Mouse (Mus musculus): ENCODE results near the gene Gm21985.
A peak's percentile ranks its signal among the peaks of the same experiment; 100 is the strongest.

Gene Gm21985

DNA sequence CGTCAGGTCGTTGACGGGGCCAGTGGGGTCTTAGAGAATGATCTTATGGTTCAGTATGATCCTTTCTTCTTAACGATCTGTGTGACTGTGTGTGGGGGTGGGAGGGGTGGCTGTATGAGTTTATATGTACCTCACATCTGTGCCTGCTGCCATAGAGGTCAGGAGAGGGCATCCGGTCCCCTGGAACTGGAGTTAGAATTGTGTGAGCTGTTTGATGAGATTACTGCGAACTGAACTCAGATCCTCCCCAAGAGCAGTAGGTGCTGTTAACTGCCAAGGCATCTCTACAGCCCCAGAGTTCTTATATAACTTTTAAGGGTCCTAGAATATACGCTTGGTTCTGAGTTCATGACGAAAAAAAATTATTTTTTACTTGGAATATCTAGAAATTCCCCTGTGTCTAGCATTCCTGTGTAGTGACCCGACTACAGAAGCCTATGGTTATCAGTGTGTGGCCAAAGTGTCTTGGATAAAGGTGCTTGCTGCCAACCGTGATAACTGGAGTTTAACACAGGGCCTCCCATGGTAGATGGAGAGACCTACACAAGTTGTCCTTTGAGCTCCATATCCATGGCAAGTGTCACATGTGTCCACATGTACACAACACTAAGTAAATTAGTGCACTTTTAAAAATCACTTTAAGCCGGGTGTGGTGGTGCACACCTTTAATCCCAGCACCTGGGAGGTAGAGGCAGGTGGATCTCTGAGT, 62.1 kb downstream of the Gm21985 start:
- DNase-seq (ENCODE audit: low read depth, low spot score) = no peak

DNA sequence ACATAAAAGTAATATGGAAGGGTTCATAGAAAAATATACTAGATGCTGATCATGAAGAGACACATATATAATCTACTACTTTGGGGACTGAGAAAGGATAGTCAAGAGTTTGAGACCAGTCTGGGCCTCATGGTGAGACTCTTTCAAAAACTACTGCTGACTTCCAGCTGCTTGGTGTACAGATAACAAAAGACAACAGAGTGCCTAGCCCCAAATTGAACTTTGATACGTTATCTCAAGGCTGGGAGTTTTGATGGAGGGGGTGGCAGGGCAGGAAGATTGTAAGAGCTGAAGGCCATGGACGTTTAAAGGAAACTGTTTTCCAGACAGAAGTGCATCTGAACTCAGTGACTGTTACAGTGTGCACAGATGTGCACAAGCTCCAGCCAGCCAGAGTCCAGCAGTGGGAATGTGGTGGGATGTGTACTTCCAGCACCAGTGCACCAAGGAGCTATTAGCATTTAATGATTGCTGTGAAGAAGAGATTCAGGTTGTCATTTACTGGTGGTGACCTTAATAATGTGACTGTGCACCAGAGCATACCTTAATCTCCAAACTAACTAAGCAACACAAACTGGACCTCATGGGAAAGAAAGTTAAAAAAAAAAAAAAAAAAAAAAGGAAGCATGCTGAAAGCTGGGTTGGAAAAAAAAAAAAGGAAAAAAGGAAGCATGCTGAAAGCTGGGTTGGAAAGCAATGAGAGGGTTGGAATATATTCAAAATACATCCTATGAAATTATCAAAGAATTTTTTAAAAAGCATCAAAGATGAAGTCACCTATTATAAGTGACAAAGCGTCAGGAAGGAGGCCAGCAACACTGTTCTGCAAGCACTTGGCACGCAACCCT, 66.2 kb downstream of the Gm21985 start:
- no peak for DNase-seq (ENCODE audit: low read depth, low spot score)

DNA sequence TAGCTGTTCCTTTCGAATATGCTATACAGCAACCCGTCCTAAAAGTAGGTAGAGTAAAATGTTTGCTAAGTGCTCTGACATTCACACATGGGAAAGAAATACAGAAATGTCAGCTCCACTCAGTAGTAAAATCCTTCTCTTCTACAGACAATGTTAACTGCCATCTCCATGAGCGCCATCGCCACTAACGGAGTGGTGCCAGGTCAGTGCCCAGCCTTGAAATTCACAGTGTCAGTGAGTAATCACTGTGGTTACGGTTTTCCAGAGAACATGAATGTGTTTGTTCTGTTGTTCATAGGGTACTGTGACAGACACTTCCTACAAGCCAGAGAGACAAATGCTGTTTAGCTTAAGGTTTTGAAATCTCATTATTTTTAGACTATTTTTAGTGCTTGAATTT, 71.1 kb downstream of the Gm21985 start:
- DNase-seq (ENCODE audit: low read depth, low spot score) = no peak

DNA sequence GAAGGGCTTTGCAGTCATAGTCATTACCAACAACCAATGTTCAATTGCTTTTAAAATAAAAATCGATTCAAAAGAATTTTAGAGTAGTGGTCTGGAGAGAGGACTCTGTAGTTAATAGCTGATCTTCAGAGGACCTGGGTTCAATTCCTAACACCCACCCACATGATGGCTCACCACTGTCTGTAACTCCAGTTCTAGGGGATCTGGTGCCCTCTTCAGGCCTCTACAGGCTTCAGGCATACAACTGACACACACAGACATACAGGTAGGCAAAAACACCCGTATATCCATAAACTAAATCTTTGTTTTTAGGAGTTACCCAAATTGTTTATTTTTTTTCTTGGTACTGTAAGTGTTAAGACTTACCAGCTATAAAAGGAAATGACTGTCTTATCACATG, 73.6 kb downstream of the Gm21985 start:
- no peak for DNase-seq (ENCODE audit: low read depth, low spot score)

DNA sequence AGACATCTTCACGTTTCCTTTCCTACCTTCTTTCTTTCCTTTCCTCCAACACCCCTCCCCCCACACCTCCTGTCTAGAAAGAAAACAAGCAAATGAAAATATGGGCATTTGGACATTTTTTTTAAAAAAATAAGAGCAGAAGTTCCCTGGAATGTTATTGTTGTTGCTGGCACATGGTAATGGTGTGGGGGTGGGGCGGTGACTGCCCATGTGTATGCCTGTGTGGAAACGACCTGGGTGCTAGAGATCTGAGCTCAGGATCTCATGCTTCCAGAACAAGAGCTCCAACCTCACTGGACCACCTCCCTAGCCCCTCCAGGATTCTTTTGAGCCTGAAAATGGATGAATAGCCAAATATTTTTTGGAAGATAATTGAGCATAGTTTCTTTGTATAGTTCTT, 75.0 kb downstream of the Gm21985 start:
- DNase-seq (ENCODE audit: low read depth, low spot score) = no peak

DNA sequence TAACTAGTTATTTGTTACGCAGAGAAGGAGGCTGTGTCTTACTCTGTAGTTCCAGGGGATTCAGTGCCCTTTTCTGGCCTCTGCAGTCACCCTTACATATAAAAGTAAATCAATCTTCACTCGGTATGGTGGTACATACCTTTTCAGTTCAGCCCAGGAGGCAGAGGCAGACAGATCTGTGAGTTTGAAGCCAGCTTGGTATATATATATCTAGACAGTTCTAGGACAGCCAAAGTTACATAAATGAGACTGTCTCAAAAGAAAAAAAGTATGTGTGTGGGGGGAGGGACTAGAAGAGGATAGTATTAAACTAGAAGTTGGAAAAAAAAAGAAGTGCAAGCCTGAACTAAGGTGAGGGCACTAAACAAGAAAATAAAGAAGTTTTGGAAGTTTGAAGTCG, 82.1 kb downstream of the Gm21985 start:
- no peak for DNase-seq (ENCODE audit: low read depth, low spot score)

DNA sequence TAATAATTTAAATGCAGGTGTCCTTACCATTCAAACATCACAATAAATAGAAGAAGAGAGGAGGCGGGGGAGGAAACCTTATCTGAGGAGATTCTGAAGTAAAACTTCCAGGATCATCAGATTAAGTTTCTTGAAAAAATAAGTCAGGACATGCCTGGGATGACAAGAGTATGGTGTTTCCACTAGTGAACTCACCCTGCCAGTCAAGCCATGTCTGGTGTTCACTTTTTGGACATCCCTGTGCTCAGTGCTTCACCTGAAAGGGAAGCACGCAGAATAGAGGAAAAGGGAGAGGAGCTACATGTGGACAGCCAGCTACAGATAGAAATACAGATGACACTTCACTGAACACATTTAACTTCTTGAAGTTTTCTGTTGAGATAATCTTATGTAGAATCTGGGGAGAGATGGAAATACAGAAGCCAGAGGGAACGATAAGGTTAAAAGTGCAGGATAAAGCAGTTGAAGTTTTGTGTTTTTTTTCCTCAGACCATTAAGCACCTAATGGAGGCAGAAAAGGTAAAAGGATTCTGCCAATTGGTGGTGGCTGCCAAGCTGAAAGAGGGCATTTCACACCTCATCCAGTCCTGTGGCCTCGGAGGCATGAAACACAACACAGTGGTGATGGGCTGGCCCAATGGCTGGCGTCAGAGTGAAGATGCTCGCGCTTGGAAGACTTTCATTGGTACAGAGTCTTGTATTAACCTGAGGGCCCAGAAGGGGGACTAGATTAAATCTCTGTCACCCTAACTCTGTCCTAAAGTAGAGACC, 87.8 kb downstream of the Gm21985 start:
- DNase-seq (ENCODE audit: low read depth, low spot score) = no peak

DNA sequence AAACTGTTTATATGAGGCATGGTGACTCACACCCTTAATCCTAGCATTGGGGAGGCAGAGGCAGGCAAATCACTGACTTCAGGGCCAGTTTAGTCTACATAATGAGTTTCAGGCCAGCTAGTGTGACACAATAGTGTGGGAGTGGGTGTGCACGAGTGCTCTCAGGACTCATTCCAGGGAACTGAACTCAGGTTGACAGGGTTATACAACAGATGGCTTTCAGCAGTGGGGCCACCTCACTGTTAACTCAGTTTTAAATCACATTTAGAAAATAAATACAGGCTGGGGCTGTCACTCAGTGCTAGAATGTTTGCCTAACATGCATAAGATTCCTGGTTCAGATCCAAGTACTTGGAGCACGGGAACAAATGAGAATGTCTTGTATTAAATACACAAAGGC, 93.5 kb downstream of the Gm21985 start:
- no peak for DNase-seq (ENCODE audit: low read depth, low spot score)

DNA sequence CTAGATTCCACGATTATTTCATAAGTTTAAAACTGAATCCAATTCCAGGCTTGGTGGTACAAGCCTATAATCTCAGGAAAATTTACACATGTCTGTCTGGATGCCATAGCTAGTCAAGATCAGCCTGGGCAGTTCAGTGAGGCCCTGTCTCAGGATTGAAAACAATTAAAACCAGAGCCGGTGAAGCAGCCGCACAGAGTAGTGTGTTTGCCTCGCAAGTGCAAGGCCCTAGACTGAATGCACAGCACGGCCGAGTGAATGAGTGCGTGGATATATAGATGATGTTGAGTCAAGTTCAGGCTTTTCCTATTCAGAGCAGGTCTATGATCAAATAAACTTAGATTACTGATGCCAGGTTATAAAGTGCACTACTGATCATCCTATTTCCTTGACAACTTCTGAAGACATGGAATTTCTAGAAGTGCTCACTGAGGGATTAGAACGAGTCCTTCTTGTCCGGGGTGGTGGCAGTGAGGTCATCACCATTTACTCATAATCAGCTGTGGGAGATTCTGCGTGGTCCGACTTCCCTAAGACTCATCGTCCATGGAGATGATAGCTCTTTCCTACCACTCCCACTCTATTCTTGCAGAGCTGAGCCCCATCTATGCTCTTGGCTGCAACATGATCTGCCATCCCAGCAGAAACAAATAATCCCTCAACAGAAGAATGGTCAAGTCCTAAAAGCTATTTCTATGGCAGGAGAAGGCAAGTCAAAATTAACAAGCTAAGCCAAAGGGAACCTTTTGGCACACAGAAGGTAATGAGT, 94.1 kb downstream of the Gm21985 start:
- no peak for DNase-seq (ENCODE audit: low read depth, low spot score)

DNA sequence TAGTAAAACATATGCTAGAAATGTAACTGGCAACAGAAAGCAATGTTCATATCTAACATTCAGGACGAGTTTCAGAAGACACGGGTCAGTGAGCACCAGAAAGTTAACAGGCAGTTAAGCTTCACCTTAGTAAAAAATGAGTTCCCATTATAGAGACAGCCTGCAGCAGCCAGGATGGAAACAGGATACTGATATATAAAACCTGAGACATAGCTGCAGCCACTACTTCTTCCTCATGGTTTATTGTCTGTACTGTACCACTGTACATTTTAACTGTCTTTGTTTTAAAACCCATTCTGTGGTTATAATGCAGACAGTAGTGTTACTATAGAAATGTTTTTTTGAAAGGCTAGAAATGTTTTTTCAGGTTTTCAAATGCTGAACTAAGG, 94.7 kb downstream of the Gm21985 start:
- DNase-seq (ENCODE audit: low read depth, low spot score) = no peak

DNA sequence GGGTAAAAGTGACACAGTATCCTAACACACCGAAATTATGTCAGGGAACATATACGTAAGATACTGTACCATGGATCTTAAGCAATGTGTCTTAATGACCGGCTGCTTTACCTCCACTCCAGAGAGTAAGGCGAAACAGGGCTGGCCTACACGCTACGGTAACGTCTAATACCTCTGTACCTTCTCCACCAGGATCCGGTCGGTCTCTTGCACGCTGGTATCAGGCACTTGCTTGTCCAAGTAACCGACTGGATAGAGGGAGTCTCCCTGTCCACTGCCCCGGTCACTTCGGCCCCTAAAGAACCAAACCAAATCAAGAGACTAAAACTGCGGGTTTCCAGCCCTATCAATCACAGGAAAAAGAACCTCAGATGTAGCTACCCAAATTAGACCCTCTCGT, 101.1 kb downstream of the Gm21985 start:
- DNase-seq (ENCODE audit: low read depth, low spot score) = no peak

DNA sequence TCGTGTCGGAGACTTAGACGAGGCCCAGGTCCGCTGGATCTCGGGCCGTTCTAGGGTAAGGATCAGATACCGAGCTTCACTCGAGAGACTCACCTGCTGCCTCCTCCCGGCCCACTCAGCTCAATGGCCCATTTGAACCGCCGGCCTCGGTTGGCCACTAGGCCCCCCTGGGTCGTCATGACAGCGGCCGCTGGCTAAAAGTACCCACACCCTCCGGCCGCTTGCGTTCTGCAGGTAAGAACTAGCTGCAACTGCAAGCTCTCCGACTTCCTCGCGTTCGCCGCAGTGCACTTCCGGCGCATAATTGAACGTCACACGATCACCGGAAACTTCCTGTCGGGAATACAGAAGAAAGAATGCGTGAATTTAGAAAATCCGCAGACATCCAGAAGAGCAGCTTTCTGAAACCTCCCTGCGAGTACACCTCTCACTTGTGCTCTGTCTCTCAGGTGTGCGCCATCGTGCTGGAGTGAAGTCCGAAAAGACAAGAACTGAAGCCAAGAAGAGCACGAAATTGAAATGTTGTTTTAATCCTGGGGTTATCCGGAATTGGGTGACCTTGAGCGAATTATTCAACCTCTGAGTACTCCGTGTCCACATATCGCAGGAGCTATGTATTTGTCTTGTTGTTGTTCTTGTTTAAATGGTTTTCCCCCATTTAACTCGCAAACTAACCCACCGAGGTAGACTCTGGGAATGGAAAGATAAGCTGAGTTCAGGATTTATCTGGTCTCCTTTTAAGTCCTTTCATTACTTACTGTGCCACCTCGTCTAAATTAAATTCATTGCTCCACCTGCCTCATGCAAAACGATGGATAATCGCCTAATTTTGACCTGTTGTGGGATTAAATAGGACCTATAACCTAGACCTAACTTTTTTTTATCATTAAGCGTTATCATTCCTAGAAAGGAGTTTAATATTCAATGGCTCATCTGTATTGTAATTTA, 101.9 kb downstream of the Gm21985 start, which contains the start of gene Emc4:
TSS of gene Emc4 (minus strand) at position 302 of the 948 bp plus-strand sequence.
- DNase-seq (ENCODE audit: low read depth, low spot score) = peak; percentile 86

DNA sequence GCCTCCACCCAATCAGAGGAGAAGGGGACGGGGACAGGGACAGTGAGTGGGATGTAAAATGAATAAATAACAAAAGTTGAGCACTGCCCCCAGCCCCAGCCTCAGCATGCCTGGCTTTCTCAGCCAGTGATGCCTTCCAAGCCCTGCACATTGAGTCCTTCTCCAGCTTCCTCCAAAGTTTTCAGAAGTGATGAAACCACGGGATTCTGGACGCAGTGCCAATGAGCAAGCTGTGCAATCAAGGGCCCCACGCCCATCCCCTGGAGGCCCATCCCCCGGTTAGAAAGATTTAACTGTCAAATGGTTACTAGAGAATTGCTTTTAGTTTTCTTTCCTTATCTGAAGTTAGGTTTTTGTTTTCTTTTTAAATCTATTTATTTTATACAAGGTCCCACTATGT, 103.8 kb downstream of the Gm21985 start:
- no peak for DNase-seq (ENCODE audit: low read depth, low spot score)

DNA sequence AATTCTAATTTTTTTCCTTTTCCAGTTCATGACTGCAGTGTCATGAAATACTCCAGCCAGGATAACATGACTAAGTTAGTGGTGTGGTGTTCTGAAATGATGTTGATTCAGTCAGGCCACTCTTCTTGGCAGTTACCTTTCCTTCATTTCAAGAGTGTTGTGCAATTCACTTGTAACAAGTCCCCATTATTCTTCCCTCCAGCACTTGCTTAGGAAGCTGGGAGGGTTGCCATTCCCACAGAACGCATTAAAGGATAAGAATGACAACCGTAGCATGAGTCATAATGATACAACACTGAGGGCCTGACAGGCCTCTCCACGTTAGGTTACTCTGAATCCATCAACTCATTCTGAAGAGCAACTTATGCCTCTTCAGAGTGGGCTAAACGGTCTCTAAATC, 107.0 kb downstream of the Gm21985 start:
- no peak for DNase-seq (ENCODE audit: low read depth, low spot score)

DNA sequence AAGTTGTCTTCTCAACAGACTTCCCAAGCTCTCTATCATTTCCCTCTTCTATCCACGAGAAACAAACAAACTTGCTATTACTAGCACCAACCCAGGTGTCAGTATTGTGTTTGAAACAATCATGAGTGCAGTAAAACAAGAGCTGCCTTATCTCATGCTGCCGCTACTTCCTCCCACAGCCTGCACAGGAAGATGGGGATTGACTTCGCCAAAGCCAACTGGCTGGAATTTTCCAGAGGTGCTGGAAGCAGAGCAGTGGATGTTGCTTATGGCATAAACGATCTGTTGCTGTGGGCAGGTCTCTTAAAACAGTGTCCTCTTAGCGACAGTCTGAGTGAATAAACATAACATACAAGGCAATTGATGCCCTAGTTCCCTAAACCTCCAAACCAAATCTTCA, 108.5 kb downstream of the Gm21985 start:
- DNase-seq (ENCODE audit: low read depth, low spot score) = no peak

DNA sequence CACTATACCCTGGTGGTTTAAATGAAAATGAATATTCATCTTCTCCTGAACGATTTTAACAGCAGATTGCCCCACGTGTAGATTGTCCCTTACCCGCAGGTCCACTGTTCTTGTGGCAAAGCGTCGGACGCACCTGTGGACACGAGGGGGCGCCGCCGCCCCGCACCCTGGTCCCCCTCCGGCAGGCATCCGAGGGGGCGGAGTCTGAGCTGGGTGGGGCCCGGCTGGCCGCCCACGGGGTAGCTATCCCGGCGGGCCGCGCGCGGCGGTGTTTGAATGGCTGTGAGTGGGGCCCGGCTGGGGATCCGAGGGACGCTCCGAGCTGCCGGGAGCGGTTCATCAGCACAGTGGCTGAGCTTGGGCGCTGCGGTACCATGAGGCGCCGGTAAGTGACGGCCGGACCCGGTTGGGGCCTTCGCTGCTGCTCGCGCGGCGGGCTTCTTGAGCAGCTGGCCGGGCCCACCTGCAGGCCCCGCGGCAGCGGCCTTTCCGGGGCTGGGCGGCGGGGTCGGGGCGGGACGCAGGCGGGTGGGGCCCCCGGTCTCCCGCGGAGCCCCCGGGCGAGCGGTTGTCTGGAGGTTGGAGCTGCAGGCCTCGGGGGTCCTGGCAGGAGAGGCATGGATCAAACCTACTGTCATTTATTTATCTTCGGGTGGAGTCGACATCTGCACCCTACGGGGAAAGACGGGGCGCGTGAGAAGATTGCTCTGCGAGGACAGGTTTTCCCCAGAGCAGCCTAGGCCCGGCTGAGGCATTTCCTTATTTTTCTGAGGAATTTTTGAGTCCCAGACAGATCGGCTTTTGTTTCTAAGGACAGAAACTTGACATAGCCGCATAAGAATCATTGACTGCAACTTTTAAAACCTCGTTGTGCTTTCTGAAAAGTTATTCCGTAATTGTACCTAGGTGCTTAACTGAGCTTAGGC, 113.1 kb downstream of the Gm21985 start, which contains the start of gene Katnbl1:
TSS of gene Katnbl1 (plus strand) at position 239 of the 926 bp plus-strand sequence.
- peak; percentile 82 for DNase-seq (ENCODE audit: low read depth, low spot score)

DNA sequence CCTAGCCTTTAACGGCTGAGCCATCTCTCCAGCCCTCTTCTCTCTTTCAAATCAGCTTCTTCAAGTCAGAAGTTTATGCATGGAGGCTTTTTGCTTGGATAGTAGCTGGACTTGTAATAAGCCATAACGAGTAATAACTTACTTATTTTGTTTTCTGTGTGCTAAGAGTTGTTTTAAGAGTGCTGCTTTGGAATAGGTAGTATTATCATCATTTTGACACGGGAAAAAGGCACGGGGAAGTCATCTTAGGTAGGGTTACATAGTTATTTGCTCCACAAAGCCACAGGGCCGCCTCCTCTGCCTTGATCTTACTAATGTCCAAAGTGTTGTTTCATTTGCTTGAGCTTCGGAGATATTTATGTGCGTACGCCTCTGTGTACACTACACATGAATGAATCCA, 114.0 kb downstream of the Gm21985 start:
- DNase-seq (ENCODE audit: low read depth, low spot score) = no peak

DNA sequence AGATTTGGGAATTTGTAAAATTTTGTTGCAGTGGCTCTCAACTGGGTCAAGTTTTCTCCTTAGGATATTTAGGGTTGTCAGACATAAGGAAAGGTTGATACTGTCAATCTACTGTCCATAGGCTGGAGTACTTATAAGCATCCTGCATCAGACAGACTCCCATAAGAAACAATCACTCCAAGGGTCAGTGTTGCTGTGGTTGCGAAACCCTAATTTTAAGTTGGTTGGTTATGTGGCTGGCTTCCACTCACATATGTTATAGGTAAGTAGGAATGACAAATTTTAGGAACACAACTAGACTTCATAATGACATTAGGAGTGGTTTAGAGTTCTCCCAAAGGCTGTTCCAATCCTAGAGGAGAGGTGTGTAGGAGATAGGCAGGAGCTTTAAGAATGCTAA, 115.1 kb downstream of the Gm21985 start:
- DNase-seq (ENCODE audit: low read depth, low spot score) = no peak

DNA sequence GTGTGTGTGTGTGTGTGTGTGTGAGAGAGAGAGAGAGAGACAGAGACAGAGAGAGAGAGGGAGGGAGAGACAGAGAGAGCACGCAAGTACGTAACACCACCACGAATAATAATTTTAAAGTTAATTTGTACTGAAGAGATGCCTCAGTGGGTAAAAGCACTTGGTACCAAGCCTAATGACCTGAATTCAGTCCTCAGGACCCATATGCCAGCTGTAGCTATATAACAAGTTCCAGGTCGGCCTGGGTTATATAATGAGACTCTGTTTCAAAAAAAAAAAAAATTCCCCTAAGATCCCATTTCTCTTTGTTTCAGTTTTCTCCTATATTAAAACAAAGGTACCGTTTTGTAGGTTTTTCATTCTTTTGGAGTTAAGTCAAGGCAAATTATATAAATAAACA, 124.7 kb downstream of the Gm21985 start:
- no peak for DNase-seq (ENCODE audit: low read depth, low spot score)

Data from WW6 (cell line).